18 mouse cellular contexts compared by ENCODE assay signal in genomic region chr16:30088646-30089045, GRCm38 (mm10).
"Had no signal": no experiment of that assay in that cellular context is flagged by ENCODE, and none has a peak within 500 bp of the region (broad histone marks: within the 10 kb centered on the region; RNA-seq: fewer than 3 reads in every experiment).

No protein-coding gene starts in this region.

- H3K27me3 ChIP-seq: neural tube, embryonic 13.5 days; neural tube, embryonic 15.5 days had no signal

- H3K4me1 ChIP-seq: midbrain, embryonic 12.5 days; neural tube, embryonic 15.5 days had no signal

- DNase-seq: lung, adult 18-20 months; lung, embryonic 14.5 days; lung, postnatal 10 days; lung, postnatal 4 days; midbrain, embryonic 14.5 days; retina, postnatal 1 day; right cerebral cortex, adult 18-20 months; right cerebral cortex, postnatal 25 days; right cerebral cortex, postnatal 4 days; spleen, adult 18-20 months; thymus, adult 18-20 months; thymus, postnatal 14 days; thymus, postnatal 36 days had no signal

- H3K27ac ChIP-seq: midbrain, embryonic 10.5 days; midbrain, embryonic 12.5 days; neural tube, embryonic 13.5 days; neural tube, embryonic 15.5 days had no signal

- H3K36me3 ChIP-seq: midbrain, embryonic 10.5 days; midbrain, embryonic 12.5 days; neural tube, embryonic 13.5 days; neural tube, embryonic 15.5 days had no signal

- H3K4me3 ChIP-seq: midbrain, embryonic 10.5 days; midbrain, embryonic 12.5 days; myocyte; neural tube, embryonic 13.5 days; neural tube, embryonic 15.5 days had no signal
